Mouse (Mus musculus) stomach, postnatal 0 days (tissue): ENCODE data around the gene Irak4. TPM values are rescaled to one million over a fixed set of nuclear protein-coding genes. Genes with fewer than 3 reads are reported as not detected.
A peak's percentile ranks its signal among the peaks of the same experiment; 100 is the strongest.

Source experiments
- ATAC-seq: fragments of 200-750 bp; cut with Nextera tagmentation; 2 replicates; pipeline ENCODE4 v1.8.0; 2017; ENCODE audit not compliant: low FRiP score, low TSS enrichment
- DNase-seq: peaks from one replicate; pipeline ENCODE4 v3.0.0-alpha.2; 2016; ENCODE audit warnings: low spot score
- H3K27ac ChIP-seq: fragments of 300-500 bp; sonication (generic); replicated peaks from 2 replicates; pipeline ENCODE4 v1.5.1; 2014; ENCODE audit warnings: mild to moderate bottlenecking, control low read depth
- H3K27me3 ChIP-seq: fragments of 300-500 bp; sonication (generic); 2 replicates; pipeline ENCODE4 v1.6.1; 2014; ENCODE audit warnings: low read length; ENCODE audit not compliant: control insufficient read depth, insufficient read depth
- H3K36me3 ChIP-seq: fragments of 300-500 bp; sonication (generic); 2 replicates; pipeline ENCODE4 v1.6.1; 2014; ENCODE audit warnings: low read length, mixed read lengths; ENCODE audit not compliant: control insufficient read depth, insufficient read depth
- H3K4me1 ChIP-seq: fragments of 300-500 bp; sonication (generic); replicated peaks from 2 replicates; pipeline ENCODE4 v1.6.1; 2014; ENCODE audit warnings: antibody characterized with exemption; ENCODE audit not compliant: control insufficient read depth, insufficient read depth
- H3K4me2 ChIP-seq: fragments of 300-500 bp; sonication (generic); replicated peaks from 2 replicates; pipeline ENCODE4 v1.6.1; 2014; ENCODE audit warnings: low read depth, mild to moderate bottlenecking, control low read depth, moderate library complexity
- H3K4me3 ChIP-seq: fragments of 300-500 bp; sonication (generic); 2 replicates; pipeline ENCODE4 v1.5.1; 2014; ENCODE audit warnings: low read depth, low read length, control low read depth
- H3K9ac ChIP-seq: fragments of 300-500 bp; sonication (generic); 2 replicates; pipeline ENCODE4 v1.6.1; 2014; ENCODE audit warnings: mild to moderate bottlenecking, low read length, control low read depth, mixed read lengths
- H3K9me3 ChIP-seq: fragments of 300-500 bp; sonication (generic); 2 replicates; pipeline ENCODE4 v1.6.1; 2016; ENCODE audit warnings: low read length; ENCODE audit not compliant: control insufficient read depth
- CTCF ChIP-seq: IDR thresholded peaks from 2 replicates; pipeline ENCODE4 v1.5.1; 2016; ENCODE audit warnings: antibody characterized with exemption, low read depth, mild to moderate bottlenecking, moderate library complexity
- EP300 ChIP-seq: optimal IDR thresholded peaks from 2 replicates; pipeline ENCODE3; 2016; ENCODE audit warnings: antibody characterized with exemption
- WGBS: fragments of 180-500 bp; shearing (Covaris S2); extraction: QIAGEN DNeasy Blood & Tissue Kit; methylation state at CpG from one replicate; pipeline ENCODE4 v1.1.7; 2014; 5-methylcytosine and 5-hydroxymethylcytosine counted together
- polyA plus RNA-seq: library from polyadenylated mRNA; unstranded; fragments of >200 nt; fragmentation: Nextera tagmentation; extraction: Ambion mirVana; gene quantifications from 2 replicates; pipeline ENCODE4 v1.2.1, GENCODE M21; 2015

Gene Irak4
- polyA plus RNA-seq, 1 experiment from 2014 or later = 9.2 TPM

DNA sequence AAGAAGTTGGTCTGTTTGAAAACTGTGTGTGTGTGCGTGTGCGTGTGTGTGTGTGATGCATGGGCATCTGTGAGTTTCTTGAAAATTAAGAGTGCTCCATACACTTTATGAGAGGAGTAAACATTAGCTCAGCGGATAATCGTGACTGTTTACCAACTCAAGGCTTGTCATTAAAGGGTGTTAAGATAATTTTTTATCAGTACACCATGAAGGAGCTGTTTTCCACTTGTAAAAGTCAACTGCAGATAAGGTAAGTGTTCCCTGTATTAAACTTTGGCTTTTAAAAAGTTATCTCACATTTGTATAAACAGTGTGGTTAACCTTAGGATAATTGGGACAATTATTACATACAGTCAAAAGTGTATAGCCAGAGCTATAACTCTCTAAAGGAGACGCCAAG lies 11.1 kb upstream of the Irak4 start:
- no peak overlapping the region for H3K27ac ChIP-seq
- TF ChIP-seq CTCF (no peak), EP300 (no peak)
- WGBS = 69% methylated on average over 5 of the region's 5 CpGs

DNA sequence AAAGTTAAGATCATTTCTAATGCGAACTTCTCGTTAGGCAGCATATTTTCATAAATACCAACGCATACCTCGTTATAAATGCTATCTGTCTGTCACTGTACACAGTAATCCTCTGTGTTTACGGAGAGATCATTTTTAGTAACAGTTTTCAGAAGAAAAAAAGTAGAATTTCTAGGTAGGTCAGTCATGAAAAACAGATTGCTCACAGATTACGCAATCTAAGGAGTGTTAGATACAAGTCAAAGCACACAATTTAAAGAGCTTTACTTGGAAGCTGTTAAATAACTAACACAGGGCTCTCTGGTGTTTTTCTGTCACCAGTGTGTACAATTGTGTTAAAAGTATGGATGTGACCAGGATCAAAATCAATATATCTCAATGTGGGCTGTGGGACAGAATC lies 10.5 kb upstream of the Irak4 start:
- TF ChIP-seq EP300 = no peak
- TF ChIP-seq CTCF = no peak
- no peaks in the 10 kb centered on the region for H3K4me1 ChIP-seq
- H3K27ac ChIP-seq = 0 out of 2 replicates have a peak overlapping the region, but pooled peaks have one; percentile 9
- no peaks in the 10 kb centered on the region for H3K27me3 ChIP-seq
- no peak overlapping the region for H3K4me3 ChIP-seq
- no peak for DNase-seq
- no peak overlapping the region for H3K9ac ChIP-seq
- no peak overlapping the region for H3K4me2 ChIP-seq
- no peak for ATAC-seq
- H3K9me3 ChIP-seq = no peaks in the 10 kb centered on the region
- H3K36me3 ChIP-seq = no peaks in the 10 kb centered on the region
- WGBS = 55% methylated on average over 6 of the region's 6 CpGs

More for the DNA sequence above, 11.1 kb upstream of the Irak4 start:
- H3K4me2 ChIP-seq = no peak overlapping the region
- no peaks in the 10 kb centered on the region for H3K27me3 ChIP-seq
- H3K9ac ChIP-seq = no peak overlapping the region
- no peaks in the 10 kb centered on the region for H3K4me1 ChIP-seq
- DNase-seq = no peak
- no peaks in the 10 kb centered on the region for H3K36me3 ChIP-seq
- ATAC-seq = no peak
- H3K4me3 ChIP-seq = no peak overlapping the region
- no peaks in the 10 kb centered on the region for H3K9me3 ChIP-seq

DNA sequence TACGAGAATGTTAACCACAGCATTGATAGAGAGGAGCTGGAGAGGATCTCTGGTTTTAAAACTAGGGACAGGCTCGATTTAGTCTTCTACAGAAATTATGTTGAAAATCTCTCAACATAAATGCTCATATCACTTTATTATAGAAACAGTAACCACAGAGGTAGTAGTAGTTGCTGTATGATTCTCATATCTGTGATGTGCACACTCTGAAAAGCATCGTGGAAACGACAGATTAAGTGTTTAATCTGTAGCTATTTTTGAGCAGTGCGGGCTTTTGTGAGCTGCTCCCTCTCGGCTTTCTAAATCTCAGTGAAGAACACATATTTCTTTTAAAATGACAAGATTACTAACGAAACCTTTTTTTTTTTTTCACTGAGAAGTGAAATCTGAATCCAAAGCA lies 7.9 kb upstream of the Irak4 start:
- DNase-seq (no peak), ATAC-seq (no peak)
- Histone ChIP-seq H3K27me3 (no peaks in the 10 kb centered on the region), H3K9me3 (no peaks in the 10 kb centered on the region), H3K27ac (no peak overlapping the region), H3K36me3 (0 out of 2 replicates have a peak, but pooled peaks cover 3% of the 10 kb centered on the region), H3K9ac (no peak overlapping the region), H3K4me3 (no peak overlapping the region), H3K4me2 (no peak overlapping the region), H3K4me1 (no peaks in the 10 kb centered on the region)
- WGBS = 68% methylated on average over 7 of the region's 7 CpGs
- TF ChIP-seq EP300 (no peak), CTCF (no peak)

DNA sequence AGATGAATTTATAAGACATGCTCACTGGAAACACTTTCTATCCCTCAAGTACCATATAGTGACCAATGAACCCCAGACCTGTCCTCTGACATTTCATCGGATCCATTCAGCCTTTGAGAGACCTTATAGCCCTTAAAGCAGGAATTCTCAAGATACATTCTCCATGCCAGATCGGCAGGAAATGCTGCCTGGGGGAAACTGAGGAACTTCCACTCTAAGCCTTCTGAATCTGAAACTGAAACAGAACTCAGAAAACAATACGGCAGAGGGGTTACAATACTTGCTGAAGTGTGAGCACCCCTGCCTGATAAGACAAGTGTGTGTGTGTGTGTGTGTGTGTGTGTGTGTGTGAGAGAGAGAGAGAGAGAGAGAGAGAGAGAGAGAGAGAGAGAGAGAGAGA lies 4.1 kb upstream of the Irak4 start:
- no peak overlapping the region for H3K4me2 ChIP-seq
- ATAC-seq (no peak), DNase-seq (no peak)
- H3K36me3 ChIP-seq = 0 out of 2 replicates have a peak, but pooled peaks cover 3% of the 10 kb centered on the region
- no peak for TF ChIP-seq EP300
- no peak for TF ChIP-seq CTCF
- H3K4me3 ChIP-seq = no peak overlapping the region
- H3K4me1 ChIP-seq = no peaks in the 10 kb centered on the region
- no peak overlapping the region for H3K9ac ChIP-seq
- no peaks in the 10 kb centered on the region for H3K9me3 ChIP-seq
- WGBS = 87% methylated on average over 3 of the region's 3 CpGs
- H3K27ac ChIP-seq = no peak overlapping the region
- H3K27me3 ChIP-seq = no peaks in the 10 kb centered on the region

DNA sequence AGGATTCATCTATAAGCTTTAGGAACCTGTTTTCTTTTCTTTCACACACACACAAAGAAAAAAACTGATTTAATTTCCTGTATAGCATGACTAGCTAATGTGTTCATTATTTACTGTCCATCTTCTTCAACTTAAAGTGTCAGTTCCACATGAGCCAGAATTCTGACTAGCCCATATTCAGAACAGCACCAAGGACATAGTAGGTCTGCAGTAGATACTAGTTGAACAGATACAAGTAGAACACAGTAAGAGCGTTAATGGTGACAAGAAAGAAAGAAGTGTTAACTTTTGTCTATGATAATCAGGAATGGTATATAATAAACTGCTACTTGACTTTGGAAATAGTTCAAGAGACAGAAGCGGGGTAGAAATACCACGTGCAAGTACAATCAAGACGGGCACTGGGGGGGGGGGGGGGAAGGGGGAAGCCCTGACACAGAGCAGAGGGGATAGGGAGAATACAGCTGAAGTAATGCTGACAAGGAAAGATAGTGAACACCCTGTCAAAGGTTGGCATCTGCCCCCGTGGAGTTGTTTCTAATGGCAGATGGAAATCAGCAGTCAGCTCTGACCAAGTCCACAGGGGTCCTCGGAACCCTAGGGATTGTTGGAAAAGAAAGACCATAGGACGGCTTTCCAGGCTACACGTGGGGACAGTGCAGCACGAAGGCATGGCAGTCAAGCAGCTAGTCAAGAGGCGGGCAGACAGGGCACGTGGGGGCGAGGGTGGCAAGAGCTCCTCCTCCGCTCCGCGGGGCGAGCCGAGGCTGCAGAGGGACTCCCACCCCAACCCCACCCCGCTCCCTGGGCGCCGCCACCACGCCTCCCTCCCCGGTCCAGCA lies 655 bp upstream of the Irak4 start:
- TF ChIP-seq EP300 = no peak
- TF ChIP-seq CTCF = no peak
- H3K9ac ChIP-seq = peak overlapping the region; percentile 74
- DNase-seq = no peak
- ATAC-seq = peak; percentile 88
- WGBS = 7% methylated on average over 21 of the region's 22 CpGs
- no peaks in the 10 kb centered on the region for H3K4me1 ChIP-seq
- H3K36me3 ChIP-seq = 0 out of 2 replicates have a peak, but pooled peaks cover 3% of the 10 kb centered on the region
- peak overlapping the region; percentile 85 for H3K27ac ChIP-seq
- no peaks in the 10 kb centered on the region for H3K27me3 ChIP-seq
- peak overlapping the region; percentile 74 for H3K4me3 ChIP-seq
- no peaks in the 10 kb centered on the region for H3K9me3 ChIP-seq
- H3K4me2 ChIP-seq = peak overlapping the region; percentile 72

DNA sequence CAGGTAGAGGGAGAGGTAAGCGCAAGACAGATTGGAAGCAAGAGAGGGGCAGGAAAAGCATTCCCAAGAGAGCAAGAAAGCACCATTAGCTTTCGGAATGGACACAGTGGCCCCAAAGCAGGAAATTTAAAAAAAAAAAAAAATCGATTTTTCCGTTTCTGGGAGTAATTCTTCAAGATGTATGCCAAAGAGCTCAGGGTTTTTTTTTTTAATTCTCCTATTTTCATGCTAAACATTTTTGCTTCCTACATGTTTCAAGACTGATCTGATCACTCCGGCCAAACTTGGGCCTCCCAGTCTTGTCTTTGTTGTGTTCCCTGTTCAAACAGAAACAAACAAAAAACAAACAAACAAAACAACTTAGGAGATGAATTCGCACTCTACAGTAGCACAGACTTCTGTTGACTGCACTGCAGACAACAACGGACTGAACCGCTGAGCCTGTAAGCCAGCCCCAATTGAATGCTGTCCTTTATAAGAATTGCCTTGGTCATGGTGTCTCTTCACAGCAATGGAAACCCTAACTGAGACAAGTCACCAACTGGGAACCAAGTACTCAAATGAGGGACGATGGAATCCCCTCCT lies 701 bp downstream of the Irak4 start:
- Histone ChIP-seq H3K4me3 (peak overlapping the region; percentile 74), H3K27me3 (no peaks in the 10 kb centered on the region)
- DNase-seq = no peak

More for the DNA sequence above, 701 bp downstream of the Irak4 start:
- no peaks in the 10 kb centered on the region for H3K9me3 ChIP-seq
- no peaks in the 10 kb centered on the region for H3K4me1 ChIP-seq
- no peaks in the 10 kb centered on the region for H3K36me3 ChIP-seq
- H3K4me2 ChIP-seq = peak overlapping the region; percentile 72
- H3K27ac ChIP-seq = peak overlapping the region; percentile 85
- no peak for TF ChIP-seq EP300
- no peak; the same call in 1 of the 2 replicates for TF ChIP-seq CTCF
- ATAC-seq = no peak
- WGBS = 32% methylated on average over 9 of the region's 9 CpGs
- H3K9ac ChIP-seq = peak overlapping the region; percentile 74
